Mouse (Mus musculus): ENCODE data around the gene Ptges3l. TPM values are rescaled to one million over a fixed set of nuclear protein-coding genes. Genes with fewer than 3 reads are reported as not detected.
A peak's percentile ranks its signal among the peaks of the same experiment; 100 is the strongest.
"Not testable (repeated sequence)": the region's sequence is repeated elsewhere in the genome, so short reads cannot be mapped to it uniquely, and the experiment has no call there.

Ptges3l gene
- total RNA-seq (2021), result 1 to 10 TPM in 1 of 2 experiments, under 1 TPM in 1; 0.99 to 2.0 TPM
- long read RNA-seq, result 0 reads

- DNase-seq (ENCODE audit: low spot score in 2 of 2), result peak; percentile 97 to 98
Measured at GRCm38 (mm10) chr11:101424925-101425813, at the start of gene Ptges3l, which contains the start of gene Rundc1. Ptges3l (minus strand) TSS chr11:101425333. Rundc1 (plus strand) TSS chr11:101425085.

GRCm38 (mm10) chr11:101474298-101474697 lies 49.2 kb upstream of the Ptges3l start:
- DNase-seq (ENCODE audit: low spot score in 2 of 2), result no peak

GRCm38 (mm10) chr11:101473686-101474085 lies 48.6 kb upstream of the Ptges3l start:
- DNase-seq (ENCODE audit: low spot score in 2 of 2), result not testable (repeated sequence)

- peak; percentile 8 to 19 for DNase-seq (ENCODE audit: low spot score in 2 of 2)
Measured at GRCm38 (mm10) chr11:101472336-101472735, 47.2 kb upstream of the Ptges3l start.

GRCm38 (mm10) chr11:101471926-101472325 lies 46.8 kb upstream of the Ptges3l start:
- DNase-seq (ENCODE audit: low spot score in 2 of 2), result no peak

- DNase-seq (ENCODE audit: low spot score in 2 of 2), result no peak
Measured at GRCm38 (mm10) chr11:101470206-101470605, 45.1 kb upstream of the Ptges3l start.

- DNase-seq (ENCODE audit: low spot score in 2 of 2), result no peak
Measured at GRCm38 (mm10) chr11:101469155-101469554, 44.0 kb upstream of the Ptges3l start.

GRCm38 (mm10) chr11:101468731-101469130 lies 43.6 kb upstream of the Ptges3l start:
- DNase-seq (ENCODE audit: low spot score in 2 of 2), result no peak

GRCm38 (mm10) chr11:101468263-101468688 lies 43.1 kb upstream of the Ptges3l start:
- DNase-seq (ENCODE audit: low spot score in 2 of 2), result no peak

- peak; percentile 23 to 77 for DNase-seq (ENCODE audit: low spot score in 2 of 2)
Measured at GRCm38 (mm10) chr11:101467477-101468262, 42.5 kb upstream of the Ptges3l start.

GRCm38 (mm10) chr11:101466552-101466950 lies 41.4 kb upstream of the Ptges3l start:
- not testable (repeated sequence) for DNase-seq (ENCODE audit: low spot score in 2 of 2)

- DNase-seq (ENCODE audit: low spot score in 2 of 2), result peak; percentile 19 to 53
Measured at GRCm38 (mm10) chr11:101465869-101466551, 40.9 kb upstream of the Ptges3l start, which contains the start of gene Vat1. Vat1 (minus strand) TSS chr11:101466230.

- no peak for DNase-seq (ENCODE audit: low spot score in 2 of 2)
Measured at GRCm38 (mm10) chr11:101465101-101465868, 40.2 kb upstream of the Ptges3l start.

- DNase-seq (ENCODE audit: low spot score in 2 of 2), result no peak
Measured at GRCm38 (mm10) chr11:101464211-101465100, 39.3 kb upstream of the Ptges3l start, which contains the start of gene Rnd2. Rnd2 (plus strand) TSS chr11:101464999.

GRCm38 (mm10) chr11:101462583-101463440 lies 37.7 kb upstream of the Ptges3l start:
- DNase-seq (ENCODE audit: low spot score in 2 of 2), result no peak

- no peak for DNase-seq (ENCODE audit: low spot score in 2 of 2)
Measured at GRCm38 (mm10) chr11:101462141-101462540, 37.0 kb upstream of the Ptges3l start.

- DNase-seq (ENCODE audit: low spot score in 2 of 2), result no peak
Measured at GRCm38 (mm10) chr11:101460321-101460720, 35.2 kb upstream of the Ptges3l start.

GRCm38 (mm10) chr11:101459716-101460115 lies 34.6 kb upstream of the Ptges3l start:
- DNase-seq (ENCODE audit: low spot score in 2 of 2), result no peak
